Mouse (Mus musculus): Measurements from ENCODE around the gene Trim7. TPM values are rescaled to one million over a fixed set of nuclear protein-coding genes. Genes with fewer than 3 reads are reported as not detected.
A peak's percentile ranks its signal among the peaks of the same experiment; 100 is the strongest.
"Not testable (repeated sequence)": the region's sequence is repeated elsewhere in the genome, so short reads cannot be mapped to it uniquely, and the experiment has no call there.

The Trim7 gene
- total RNA-seq, 2 experiments from 2014 or later = 3.0 to 3.1 TPM

DNA sequence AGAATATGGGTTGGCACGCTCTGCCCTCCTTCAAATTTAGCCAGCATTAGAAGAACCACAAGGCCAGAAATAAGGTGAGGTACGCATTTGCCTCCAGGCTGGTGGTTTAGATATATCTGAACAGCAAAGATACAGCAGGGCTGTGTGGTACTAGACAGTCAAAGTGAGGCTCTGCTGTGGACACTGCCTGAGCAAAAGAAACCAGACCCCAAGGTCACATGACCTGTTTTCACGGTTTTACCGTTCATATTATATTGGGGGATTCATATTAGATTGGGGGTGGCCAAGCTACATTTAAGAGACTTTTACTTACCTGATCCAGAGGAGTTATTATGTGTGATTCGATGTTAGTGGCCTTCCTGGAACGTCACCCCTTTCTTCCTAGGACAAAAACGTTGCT is 44.8 kb downstream of the Trim7 start:
- intact Hi-C loops (cut with DNase I) = loop anchor here (5.0 kb wide), 1 partner anchor 402 kb away; no protein-coding TSS in a partner anchor
- DNase-seq (ENCODE audit: extremely low spot score in 1 of 2, low spot score in 2 of 2) = no peak

DNA sequence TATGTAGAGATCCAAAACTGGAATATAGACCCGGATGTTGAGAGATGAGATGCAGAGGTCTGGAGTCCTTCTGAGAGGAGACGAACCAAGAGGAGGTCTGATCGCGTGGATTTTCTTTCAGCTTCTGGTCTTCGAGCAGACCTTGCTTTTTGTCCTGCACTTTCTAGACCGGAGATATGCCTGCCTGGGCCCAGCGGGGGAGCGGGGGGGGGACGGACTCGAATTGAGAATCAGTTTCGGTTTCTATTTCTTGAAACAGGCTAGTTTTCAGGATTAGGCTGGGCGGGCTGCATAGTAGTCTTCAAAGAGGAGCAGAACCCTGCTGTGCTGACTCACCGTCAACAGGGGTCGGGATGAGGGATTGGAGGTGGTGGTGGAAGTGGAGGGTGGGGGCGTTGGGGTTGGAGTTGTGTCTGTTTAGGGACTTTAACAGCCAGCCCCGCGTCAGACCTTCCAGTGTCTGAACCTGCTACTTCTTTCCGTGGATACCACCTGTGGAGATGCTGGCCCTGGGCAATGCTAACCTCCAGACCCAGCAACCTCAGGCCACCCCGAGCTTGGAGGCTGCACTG is 45.3 kb downstream of the Trim7 start, which contains the start of gene Irgm1:
Gene Irgm1 (minus strand): TSS at position 483 of the 572 bp plus-strand sequence.
- peak in 1 of 2 experiments; percentile 80 for DNase-seq (ENCODE audit: extremely low spot score in 1 of 2, low spot score in 2 of 2)
- intact Hi-C loops (cut with DNase I) = loop anchor here (5.0 kb wide), 1 partner anchor 401 kb away; no protein-coding TSS in a partner anchor

DNA sequence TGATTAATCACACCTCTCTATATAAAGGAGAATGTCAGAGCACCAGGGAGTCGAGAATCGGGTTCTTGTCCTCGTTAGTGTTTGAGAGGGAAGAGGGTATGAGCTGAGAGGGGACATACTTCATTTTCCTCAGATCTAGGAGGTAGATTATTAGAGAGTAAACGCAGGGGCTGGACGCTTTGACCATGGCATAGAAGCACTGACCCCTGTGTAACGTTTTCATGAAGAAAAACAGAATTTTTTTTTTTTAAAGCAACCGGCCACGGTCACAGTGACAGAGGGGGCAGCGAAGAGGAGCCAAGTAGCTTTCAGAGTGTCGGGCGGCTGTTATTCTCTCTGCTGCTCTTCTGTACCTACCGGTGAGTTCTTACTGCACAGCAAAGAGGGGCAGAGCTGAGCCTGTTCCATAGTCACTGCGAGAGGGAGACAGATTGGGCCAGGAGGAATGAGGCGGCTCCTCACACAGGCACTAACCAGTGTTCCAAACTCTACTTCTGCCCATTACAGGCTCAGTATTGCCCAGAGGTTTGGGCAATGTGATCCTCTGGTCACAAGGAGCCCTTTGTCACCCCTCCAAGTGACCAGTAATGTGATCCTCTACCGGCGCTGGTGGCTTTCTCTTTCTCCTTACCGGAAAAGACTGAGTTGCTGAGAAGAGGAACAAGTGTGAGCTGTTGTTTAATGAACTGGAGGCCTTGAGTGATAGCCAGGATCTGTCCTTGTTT is 46.0 kb downstream of the Trim7 start:
- peak in 1 of 2 experiments; percentile 35 for DNase-seq (ENCODE audit: extremely low spot score in 1 of 2, low spot score in 2 of 2)
- intact Hi-C loops (cut with DNase I) = loop anchor here (5.0 kb wide), 1 partner anchor 400 kb away; no protein-coding TSS in a partner anchor

DNA sequence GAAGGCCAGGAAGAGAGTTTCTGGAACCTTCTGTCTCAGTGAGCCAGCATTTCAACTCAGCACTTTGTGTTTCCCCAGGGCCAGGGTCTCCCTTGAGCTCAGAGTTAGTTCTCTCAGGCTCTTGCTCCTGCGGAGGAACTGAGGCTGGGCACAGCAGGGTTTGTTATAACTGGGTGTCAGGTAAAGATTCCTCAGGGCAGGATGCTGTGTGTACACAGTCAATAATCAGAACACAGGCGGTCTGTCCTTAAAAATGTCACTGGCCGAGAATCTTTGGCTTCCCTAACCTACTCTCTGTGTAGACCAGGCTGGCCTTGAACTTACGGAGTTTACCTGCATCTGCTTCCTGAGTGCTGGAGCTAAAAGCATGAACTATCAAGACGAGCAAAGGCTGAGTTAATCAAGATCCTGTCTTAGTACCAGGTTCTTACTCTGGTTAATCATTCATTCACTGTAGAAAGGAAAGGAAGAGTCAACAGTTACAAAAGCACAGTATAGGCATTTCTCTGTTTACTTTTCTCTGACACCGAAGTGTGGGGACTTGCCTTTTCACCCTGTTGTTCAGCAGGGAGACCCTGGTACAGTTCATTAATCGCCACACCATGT is 46.9 kb downstream of the Trim7 start:
- intact Hi-C loops (cut with DNase I) = loop anchor here (5.0 kb wide), 1 partner anchor 400 kb away; no protein-coding TSS in a partner anchor
- DNase-seq (ENCODE audit: extremely low spot score in 1 of 2, low spot score in 2 of 2) = no peak

DNA sequence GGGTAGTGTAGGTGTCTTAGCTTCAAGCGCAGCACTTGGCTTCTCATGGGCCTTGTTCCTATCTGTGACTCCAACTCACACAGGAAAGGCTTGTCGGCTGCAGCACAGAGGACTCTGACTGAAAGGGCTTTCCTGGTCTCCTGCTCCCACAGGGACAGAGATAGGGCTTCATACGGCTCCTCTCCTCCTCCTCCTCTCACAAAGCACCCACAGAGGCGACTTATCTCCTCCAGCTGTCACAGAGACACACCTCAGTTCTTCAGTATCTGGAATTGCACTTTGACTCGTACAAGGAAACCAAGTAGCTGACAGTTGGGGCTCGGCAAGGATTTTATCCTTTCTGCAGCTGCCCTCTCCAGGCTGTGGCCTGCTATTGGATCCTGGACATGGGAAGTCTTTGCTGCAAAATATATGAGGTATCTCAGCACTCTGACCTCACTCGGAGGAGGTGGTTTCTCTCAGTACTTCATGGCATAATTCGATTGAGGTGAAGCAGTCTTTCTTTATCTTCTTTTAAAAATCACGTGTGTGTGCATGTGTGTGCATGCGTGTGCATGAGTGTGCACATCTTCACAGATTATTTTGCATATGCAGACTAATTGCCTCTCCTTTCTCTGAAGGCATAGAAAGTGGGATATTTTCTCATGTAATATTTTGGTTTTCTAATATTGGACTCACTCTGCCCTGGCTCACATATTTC is 47.8 kb downstream of the Trim7 start:
- intact Hi-C loops (cut with DNase I) = loop anchor here (1.0 to 5.0 kb wide), 2 partner anchors 230 to 399 kb away; no protein-coding TSS in a partner anchor
- DNase-seq (ENCODE audit: extremely low spot score in 1 of 2, low spot score in 2 of 2) = no peak

DNA sequence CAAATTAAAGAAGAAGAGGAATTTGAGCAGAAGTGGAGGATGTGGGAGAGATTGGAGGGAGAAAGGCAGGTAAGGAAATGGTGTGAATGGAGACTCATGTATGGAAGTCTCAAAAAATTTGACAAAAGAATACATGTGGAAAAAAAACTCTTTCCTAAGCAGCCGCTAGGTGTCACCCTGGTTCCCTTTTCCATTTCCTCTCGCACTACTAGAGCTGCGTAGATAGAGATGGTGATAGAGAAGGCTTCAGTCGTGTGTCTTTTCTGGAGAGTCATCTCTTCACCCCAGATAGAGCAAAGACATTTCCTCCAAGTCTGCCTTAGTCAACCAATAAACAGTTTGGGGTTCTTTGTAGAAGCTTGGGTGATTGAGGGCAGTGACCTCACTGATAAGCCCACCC is 48.5 kb downstream of the Trim7 start:
- intact Hi-C loops (cut with DNase I) = loop anchor here (1.0 to 5.0 kb wide), 2 partner anchors 229 to 398 kb away; no protein-coding TSS in a partner anchor
- DNase-seq (ENCODE audit: extremely low spot score in 1 of 2, low spot score in 2 of 2) = peak in 1 of 2 experiments; percentile 55

DNA sequence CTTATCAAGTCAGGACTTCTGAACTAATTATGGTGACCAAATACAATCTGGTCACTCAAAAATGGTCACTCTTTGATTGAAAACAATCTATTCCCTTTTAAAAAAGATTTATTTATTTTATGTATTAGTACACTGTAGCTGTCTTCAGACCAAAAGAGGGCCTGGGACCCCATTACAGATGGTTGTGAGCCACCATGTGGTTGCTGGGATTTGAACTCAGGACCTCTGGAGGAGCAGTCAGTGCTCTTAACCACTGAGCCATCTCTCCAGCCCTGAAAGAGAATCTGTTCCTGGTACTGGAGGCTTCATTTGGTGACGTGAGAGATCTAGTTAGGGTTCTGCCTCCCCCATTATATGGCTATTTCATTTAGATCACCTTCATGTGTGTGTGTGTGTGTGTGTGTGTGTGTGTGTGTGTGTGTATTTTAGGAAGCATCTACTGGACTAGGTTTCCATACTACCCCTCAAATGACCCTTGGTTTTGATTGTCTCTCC is 49.5 kb downstream of the Trim7 start:
- intact Hi-C loops (cut with DNase I) = not testable (repeated sequence)

DNA sequence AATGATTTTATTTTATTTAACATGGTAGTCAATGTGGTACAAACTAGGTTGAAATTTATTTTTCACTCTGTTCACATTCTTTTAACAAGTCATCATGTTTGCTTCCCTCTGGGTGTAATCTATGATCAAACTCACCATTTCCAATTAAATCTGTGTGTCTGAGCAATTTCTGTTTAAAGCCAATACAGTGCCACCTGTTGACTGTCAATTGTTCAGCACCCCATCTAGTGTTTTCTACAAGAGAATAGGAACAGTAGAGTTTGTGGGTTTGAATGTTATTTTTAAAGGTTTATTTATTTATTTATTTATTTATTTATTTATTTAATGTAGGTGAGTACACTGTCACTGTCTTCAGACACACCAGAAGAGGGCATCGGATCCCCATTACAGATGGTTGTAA is 50.7 kb downstream of the Trim7 start:
- no peak for DNase-seq (ENCODE audit: extremely low spot score in 1 of 2, low spot score in 2 of 2)
- intact Hi-C loops (cut with DNase I) = no loop called here

More for the DNA sequence above, 49.5 kb downstream of the Trim7 start:
- DNase-seq (ENCODE audit: extremely low spot score in 1 of 2, low spot score in 2 of 2) = not testable (repeated sequence)

DNA sequence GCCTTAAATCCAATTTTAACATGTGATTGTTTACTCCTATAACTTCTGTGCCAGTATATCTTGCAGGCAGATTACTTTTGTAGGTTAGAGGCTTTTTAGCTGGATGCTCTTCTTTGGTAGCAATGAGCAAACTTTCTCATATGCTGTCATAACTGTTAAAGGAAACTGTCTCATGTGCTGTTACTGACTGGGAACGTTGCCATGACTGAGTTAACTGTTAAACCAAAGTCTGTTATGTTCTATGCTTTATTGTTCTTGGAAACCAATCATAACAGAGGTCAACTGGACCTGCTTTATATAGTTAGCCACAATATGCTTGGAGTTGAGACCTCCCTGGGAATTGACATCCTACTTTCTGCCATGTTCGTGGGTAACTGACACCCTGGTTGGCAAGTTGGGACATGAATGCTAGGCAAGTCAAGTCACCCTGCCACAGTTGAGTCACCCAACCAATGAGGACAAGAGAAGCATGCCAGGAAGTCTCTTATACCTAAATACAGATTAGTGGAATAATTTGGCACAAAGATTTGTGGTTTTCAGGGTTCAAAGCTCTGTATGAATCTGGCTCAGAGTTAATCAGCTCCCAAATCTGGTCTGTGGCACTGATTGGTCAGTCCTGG is 73.0 kb downstream of the Trim7 start:
- intact Hi-C loops (cut with DNase I) = no loop called here
- no peak for DNase-seq (ENCODE audit: extremely low spot score in 1 of 2, low spot score in 2 of 2)

DNA sequence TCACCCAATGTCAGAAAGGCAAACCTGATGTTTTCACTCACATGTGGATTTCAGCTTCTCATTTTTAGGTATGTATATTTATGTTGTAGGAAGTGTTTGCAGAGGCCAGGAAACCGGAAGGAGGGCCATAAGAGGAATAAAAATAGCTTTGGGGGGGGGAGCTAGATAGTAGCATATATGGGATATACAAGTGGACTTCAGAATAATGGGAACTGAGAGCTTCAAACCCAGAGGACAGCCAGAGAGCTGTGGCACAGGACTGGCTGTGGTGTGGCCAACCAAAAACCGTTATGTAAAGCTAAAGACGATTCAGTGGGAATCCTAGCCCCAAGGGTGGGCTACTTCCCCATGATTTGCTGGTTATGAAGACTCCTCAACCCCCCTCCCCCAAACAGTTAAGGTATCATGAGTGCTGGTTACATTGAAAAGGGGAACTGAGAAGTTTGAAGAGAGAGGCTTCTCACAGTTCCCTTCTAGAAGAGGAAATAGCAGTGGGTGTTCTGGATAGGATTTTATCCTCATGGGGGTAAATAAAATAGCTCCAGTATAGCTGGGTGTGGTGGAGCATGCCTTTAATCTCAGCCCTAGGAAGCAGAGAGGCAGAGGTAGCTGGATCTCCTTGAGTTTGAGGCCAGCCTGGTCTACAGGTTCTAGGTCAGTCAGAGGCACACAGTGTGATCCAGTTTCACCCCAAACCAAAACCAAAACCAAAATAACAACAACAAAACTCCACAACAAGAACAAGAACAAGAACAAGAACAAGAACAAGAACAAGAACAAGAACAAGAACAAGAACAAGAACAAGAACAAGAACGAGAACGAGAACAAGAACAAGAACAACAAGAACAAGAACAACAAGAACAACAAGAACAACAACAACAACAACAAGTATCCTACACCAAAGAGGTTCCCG is 75.0 kb downstream of the Trim7 start:
- intact Hi-C loops (cut with DNase I); DNase-seq (ENCODE audit: extremely low spot score in 1 of 2, low spot score in 2 of 2): not testable (repeated sequence)

DNA sequence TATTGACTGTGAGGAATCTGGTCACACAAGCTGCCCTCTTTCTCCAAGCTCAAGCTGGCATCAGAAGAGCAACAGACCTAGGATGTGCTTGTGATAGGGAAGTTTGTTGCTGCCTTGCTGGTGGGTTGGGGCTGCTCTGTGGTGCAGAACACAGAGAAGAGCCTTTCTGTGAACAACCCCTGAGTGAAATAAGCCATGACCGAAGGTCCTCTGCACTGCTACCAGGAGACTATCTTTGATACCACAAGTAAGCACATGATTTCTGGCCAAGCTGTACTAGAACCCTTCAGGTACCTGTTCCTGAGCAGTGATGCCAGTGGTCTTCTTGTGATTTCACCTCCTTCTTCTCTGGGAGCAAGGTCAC is 75.6 kb downstream of the Trim7 start:
- DNase-seq (ENCODE audit: extremely low spot score in 1 of 2, low spot score in 2 of 2); intact Hi-C loops (cut with DNase I): not testable (repeated sequence)

Other genes starting within 250 kb of the Trim7 start
- gene Rack1, start 25.8 kb upstream of the Trim7 start, total RNA-seq (2021) = 100 to 1,000 TPM; 345 to 360 TPM
- 10 to 100 TPM; 44.0 to 48.2 TPM for gene Trim41, start 8.8 kb upstream of the Trim7 start, total RNA-seq (2021)
- 1 to 10 TPM in 1 of 2 experiments, under 1 TPM in 1; 0.75 to 1.6 TPM for gene Gm12184, start 515 bp downstream of the Trim7 start, total RNA-seq (2021)
- 1 to 10 TPM; 2.8 to 3.6 TPM for gene Irgm1, start 45.5 kb downstream of the Trim7 start, total RNA-seq (2021)
- gene Gm5431, start 76.1 kb downstream of the Trim7 start, total RNA-seq (2021) = under 1 TPM; 0.28 to 0.43 TPM
- gene Psme2b, start 120.0 kb downstream of the Trim7 start, total RNA-seq (2021) = 1 to 10 TPM; 1.2 to 1.3 TPM
- not detected for gene Olfr56, start 152.7 kb downstream of the Trim7 start, total RNA-seq (2021)
- gene 9930111J21Rik1, start 153.3 kb downstream of the Trim7 start, total RNA-seq (2021) = under 1 TPM; 0.77 to 0.90 TPM
- gene Gm12185, start 166.1 kb downstream of the Trim7 start, total RNA-seq (2021) = not detected
- gene Tgtp1, start 168.0 kb downstream of the Trim7 start, total RNA-seq (2021) = under 1 TPM in 1 of 2 experiments, not detected in 1; 0.11 TPM
- 1 to 10 TPM in 1 of 2 experiments, under 1 TPM in 1; 0.85 to 1.2 TPM for gene 9930111J21Rik2, start 225.1 kb downstream of the Trim7 start, total RNA-seq (2021)
- not detected for gene Tgtp2, start 238.1 kb downstream of the Trim7 start, total RNA-seq (2021)

Data from left cerebral cortex, postnatal 10 days (tissue).